Mouse (Mus musculus) kidney, adult 2 months (tissue): Measurements from ENCODE around the gene Tmcc1. TPM values are rescaled to one million over a fixed set of nuclear protein-coding genes. Genes with fewer than 3 reads are reported as not detected.

Experiments
- DNase-seq: peaks from one replicate; pipeline ENCODE4 v3.0.0; 2021
- H3K27ac ChIP-seq: fragments of 200-500 bp; 2 replicates; pipeline ENCODE4 v1.5.1; 2012; ENCODE audit warnings: low read depth, low read length, control low read depth, inconsistent platforms; ENCODE audit not compliant: insufficient read depth
- H3K27me3 ChIP-seq: fragments of 200-500 bp; replicated peaks from 2 replicates; pipeline ENCODE4 v1.6.1; 2012; ENCODE audit warnings: mild to moderate bottlenecking, moderate library complexity, low read length, inconsistent platforms; ENCODE audit not compliant: control insufficient read depth, insufficient read depth
- H3K36me3 ChIP-seq: fragments of 200-500 bp; 2 replicates; pipeline ENCODE4 v1.6.1; 2012; ENCODE audit warnings: mild to moderate bottlenecking, moderate library complexity, low read length, inconsistent platforms; ENCODE audit not compliant: control insufficient read depth, insufficient read depth
- H3K4me1 ChIP-seq: fragments of 200-500 bp; 2 replicates; pipeline ENCODE4 v1.6.1; 2011; ENCODE audit warnings: low read length; ENCODE audit not compliant: control insufficient read depth, insufficient read depth
- H3K4me3 ChIP-seq: fragments of 200-500 bp; 2 replicates; pipeline ENCODE4 v1.5.1; 2011; ENCODE audit warnings: mild to moderate bottlenecking, low read depth, low read length, control low read depth; ENCODE audit not compliant: insufficient read depth
- CTCF ChIP-seq: fragments of 200-500 bp; conservative IDR thresholded peaks from 2 replicates; pipeline ENCODE4 v1.5.1; 2011; ENCODE audit warnings: low read depth, mild to moderate bottlenecking, control low read depth, low read length, moderate library complexity, mixed read lengths; ENCODE audit not compliant: insufficient read depth, insufficient read length
- POLR2A ChIP-seq: fragments of 200-500 bp; IDR thresholded peaks from one replicate; pipeline ENCODE4 v1.6.1; 2011; ENCODE audit warnings: low read depth, low read length, control low read depth
- WGBS: fragments of 180-500 bp; shearing (Covaris S2); methylation state at CpG from one replicate; pipeline ENCODE4 v1.1.7; 2018; 5-methylcytosine and 5-hydroxymethylcytosine counted together
- polyA plus RNA-seq: library from polyadenylated mRNA; depleted of rRNA; stranded (reverse); fragments of >200 nt; gene quantifications from 2 replicates; pipeline ENCODE4 v1.2.3, GENCODE M21; 2012

Tmcc1 gene
- polyA plus RNA-seq, 1 experiment, result 10.1 TPM

DNA sequence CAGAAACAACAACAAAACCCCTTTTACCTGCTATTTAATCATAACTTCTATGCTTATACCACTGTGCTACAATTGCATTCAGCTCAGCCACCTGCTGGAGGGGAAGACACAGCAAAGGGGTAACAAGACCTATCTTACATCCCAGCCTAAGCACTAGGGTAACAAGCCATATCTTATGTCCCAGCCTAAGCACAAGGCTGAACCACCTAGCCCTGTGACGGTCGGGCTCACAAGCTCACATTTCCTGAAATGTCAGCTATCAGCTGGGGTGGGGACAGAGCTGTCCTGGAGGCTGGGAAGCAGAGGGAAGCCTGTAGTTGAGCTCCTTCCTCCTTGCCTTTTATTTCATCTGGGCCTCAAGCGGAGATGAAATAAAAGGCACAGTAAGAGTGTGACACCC lies 115.7 kb downstream of the Tmcc1 start:
- H3K27ac ChIP-seq, result no peak overlapping the region
- H3K36me3 ChIP-seq, result no peaks in the 10 kb centered on the region
- no peak for TF ChIP-seq POLR2A
- H3K4me1 ChIP-seq, result peaks cover 11% of the 10 kb centered on the region; the same call in 1 of the 2 replicates
- peak; percentile 19 for DNase-seq
- H3K4me3 ChIP-seq, result no peak overlapping the region
- no peaks in the 10 kb centered on the region for H3K27me3 ChIP-seq
- 59% methylated on average over 3 of the region's 3 CpGs for WGBS

DNA sequence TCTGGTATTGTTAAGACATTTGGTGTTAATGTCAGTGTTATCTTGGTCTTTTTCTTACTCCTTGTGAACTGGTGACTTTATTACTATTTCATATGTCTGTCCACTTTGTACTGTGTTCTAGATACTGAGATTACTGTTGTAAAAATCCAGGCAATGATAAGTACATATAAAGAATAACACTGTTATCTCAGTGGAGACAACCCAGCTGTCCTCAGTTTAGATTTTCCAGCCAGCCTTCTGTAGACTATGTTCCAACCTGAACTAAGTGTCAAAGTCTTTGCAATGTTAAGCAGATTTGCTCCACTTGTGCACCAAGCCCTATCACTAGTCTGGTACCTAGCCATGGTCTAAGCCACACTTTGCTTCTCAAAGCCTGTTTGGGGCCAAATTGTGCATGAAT lies 118.4 kb downstream of the Tmcc1 start:
- H3K36me3 ChIP-seq, result no peaks in the 10 kb centered on the region
- H3K27ac ChIP-seq, result no peak overlapping the region
- no peak overlapping the region for H3K4me3 ChIP-seq
- TF ChIP-seq POLR2A, result no peak
- TF ChIP-seq CTCF, result no peak
- H3K4me1 ChIP-seq, result peaks cover 11% of the 10 kb centered on the region; the same call in 1 of the 2 replicates
- H3K27me3 ChIP-seq, result no peaks in the 10 kb centered on the region
- no peak for DNase-seq

- no peak for DNase-seq
- WGBS, result 90% methylated on average over 4 of the region's 4 CpGs
- Histone ChIP-seq H3K4me3 (no peak overlapping the region), H3K4me1 (peaks cover 11% of the 10 kb centered on the region; the same call in 1 of the 2 replicates), H3K36me3 (no peaks in the 10 kb centered on the region), H3K27ac (no peak overlapping the region), H3K27me3 (no peaks in the 10 kb centered on the region)
- TF ChIP-seq CTCF, result no peak
- no peak for TF ChIP-seq POLR2A
These were observed 119.7 kb downstream of the Tmcc1 start for GRCm38 (mm10) chr6:116073610-116074009.

- Histone ChIP-seq H3K4me3 (no peak overlapping the region), H3K27me3 (no peaks in the 10 kb centered on the region), H3K36me3 (no peaks in the 10 kb centered on the region), H3K27ac (peak overlapping the region; percentile 72; the same call in 1 of the 2 replicates), H3K4me1 (peaks cover 11% of the 10 kb centered on the region; the same call in 1 of the 2 replicates)
- 32% methylated on average over 8 of the region's 8 CpGs for WGBS
- TF ChIP-seq POLR2A, result no peak
- no peak for TF ChIP-seq CTCF
- peak; percentile 56 for DNase-seq
These were observed 120.5 kb downstream of the Tmcc1 start for GRCm38 (mm10) chr6:116072746-116073261.

GRCm38 (mm10) chr6:116072221-116072745 lies 121.0 kb downstream of the Tmcc1 start:
- H3K4me1 ChIP-seq, result peaks cover 11% of the 10 kb centered on the region; the same call in 1 of the 2 replicates
- no peak overlapping the region for H3K4me3 ChIP-seq
- H3K27ac ChIP-seq, result peak overlapping the region; percentile 72; the same call in 1 of the 2 replicates
- no peaks in the 10 kb centered on the region for H3K27me3 ChIP-seq
- no peak for DNase-seq
- no peak for TF ChIP-seq CTCF
- no peak for TF ChIP-seq POLR2A
- H3K36me3 ChIP-seq, result no peaks in the 10 kb centered on the region
- 22% methylated on average over 6 of the region's 6 CpGs for WGBS

DNA sequence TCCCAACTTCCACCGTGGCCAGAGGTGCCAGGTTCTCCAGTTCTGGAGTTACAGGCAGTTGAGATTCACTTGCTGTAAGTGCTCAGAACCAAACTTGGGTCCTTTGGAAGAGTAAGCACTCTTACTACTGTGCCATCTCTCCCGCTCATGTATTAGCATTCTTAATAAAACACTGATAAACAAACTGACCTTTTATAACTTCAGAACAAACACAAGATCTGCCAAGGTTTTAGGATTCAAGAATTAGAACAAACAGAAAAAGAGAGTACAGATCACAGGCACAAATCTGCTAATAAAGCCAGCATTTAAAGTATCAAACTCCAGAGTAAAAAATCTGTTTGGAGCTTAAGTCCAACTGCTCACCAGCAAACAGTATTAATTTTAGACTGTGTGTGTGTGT lies 121.5 kb downstream of the Tmcc1 start:
- no peak for TF ChIP-seq CTCF
- no peak for TF ChIP-seq POLR2A
- no peak overlapping the region for H3K27ac ChIP-seq
- no peaks in the 10 kb centered on the region for H3K27me3 ChIP-seq
- H3K4me3 ChIP-seq, result no peak overlapping the region
- DNase-seq, result no peak
- H3K36me3 ChIP-seq, result no peaks in the 10 kb centered on the region
- peaks cover 11% of the 10 kb centered on the region; the same call in 1 of the 2 replicates for H3K4me1 ChIP-seq
- 79% methylated on average over 2 of the region's 2 CpGs for WGBS

DNA sequence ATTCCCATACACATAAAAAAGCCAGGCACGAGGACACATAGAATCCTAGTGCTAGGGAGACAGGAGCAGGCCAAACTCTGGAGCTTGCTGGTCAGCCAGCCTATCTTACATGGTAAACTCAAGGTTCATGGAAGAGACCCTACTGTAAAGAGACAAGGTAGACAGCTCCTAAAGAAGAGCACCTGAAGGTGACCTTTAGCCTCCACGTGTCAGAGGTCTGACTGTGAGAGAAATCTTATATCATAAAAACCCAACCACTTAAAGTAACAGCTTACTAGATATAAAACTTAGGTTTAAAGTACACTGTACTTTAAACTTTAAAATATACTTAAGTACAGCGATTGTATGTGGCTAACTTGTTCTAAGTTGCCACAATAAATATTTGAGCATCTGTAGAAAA lies 122.7 kb downstream of the Tmcc1 start:
- H3K27ac ChIP-seq, result no peak overlapping the region
- WGBS, result 89% methylated on average over 3 of the region's 3 CpGs

More for the DNA sequence above, 122.7 kb downstream of the Tmcc1 start:
- no peak for DNase-seq
- Histone ChIP-seq H3K27me3 (no peaks in the 10 kb centered on the region), H3K4me1 (peaks cover 11% of the 10 kb centered on the region; the same call in 1 of the 2 replicates), H3K4me3 (no peak overlapping the region), H3K36me3 (no peaks in the 10 kb centered on the region)
- TF ChIP-seq POLR2A (no peak), CTCF (no peak)
